Mouse (Mus musculus): ENCODE data around the gene 4931408C20Rik.
A peak's percentile ranks its signal among the peaks of the same experiment; 100 is the strongest.

Gene 4931408C20Rik

GRCm38 (mm10) chr1:26686842-26687760 lies at the start of gene 4931408C20Rik:
Gene 4931408C20Rik (minus strand): TSS chr1:26687460.
- peak; percentile 17 to 30 for DNase-seq

GRCm38 (mm10) chr1:26687926-26688325 lies 666 bp upstream of the 4931408C20Rik start:
- no peak for DNase-seq

GRCm38 (mm10) chr1:26685952-26686693 lies 1.1 kb downstream of the 4931408C20Rik start:
- no peak for DNase-seq

GRCm38 (mm10) chr1:26685383-26685782 lies 1.9 kb downstream of the 4931408C20Rik start:
- DNase-seq = no peak

- DNase-seq = no peak
These were observed 37.4 kb downstream of the 4931408C20Rik start for GRCm38 (mm10) chr1:26649704-26650388.

GRCm38 (mm10) chr1:26636051-26636450 lies 51.2 kb downstream of the 4931408C20Rik start:
- DNase-seq = no peak

All from lung, postnatal 4 days (tissue).